Mouse (Mus musculus) adrenal gland, postnatal 4 days (tissue): ENCODE results near the gene Med14. TPM values are rescaled to one million over a fixed set of nuclear protein-coding genes. Genes with fewer than 3 reads are reported as not detected.

ENCODE experiments used
- DNase-seq, 2 experiments: peaks; one replicate each; pipeline ENCODE4 v3.0.0; 2021 to 2022; ENCODE audit warnings: low spot score in 2 of 2, mixed read lengths in 2 of 2
- long read RNA-seq, 2 experiments: library from polyadenylated mRNA; stranded (forward); transcript quantifications; one replicate each; pipeline ENCODE4 v2.0.0; 2021
- total RNA-seq, 2 experiments: library from RNA; stranded (reverse); gene quantifications; 2 replicates each; pipeline ENCODE4 v1.2.3; 2021

Gene Med14
- total RNA-seq: 10 to 100 TPM; 24.7 to 28.6 TPM
- long read RNA-seq, experiment 1, partial matches to known transcripts: 0 of 7 reads
- long read RNA-seq, experiment 1, other reads (novel, unspliced or antisense): 6 of 7 reads
- long read RNA-seq, experiment 2, partial matches to known transcripts: 4 of 20 reads
- long read RNA-seq, experiment 2, other reads (novel, unspliced or antisense): 16 of 20 reads

DNA sequence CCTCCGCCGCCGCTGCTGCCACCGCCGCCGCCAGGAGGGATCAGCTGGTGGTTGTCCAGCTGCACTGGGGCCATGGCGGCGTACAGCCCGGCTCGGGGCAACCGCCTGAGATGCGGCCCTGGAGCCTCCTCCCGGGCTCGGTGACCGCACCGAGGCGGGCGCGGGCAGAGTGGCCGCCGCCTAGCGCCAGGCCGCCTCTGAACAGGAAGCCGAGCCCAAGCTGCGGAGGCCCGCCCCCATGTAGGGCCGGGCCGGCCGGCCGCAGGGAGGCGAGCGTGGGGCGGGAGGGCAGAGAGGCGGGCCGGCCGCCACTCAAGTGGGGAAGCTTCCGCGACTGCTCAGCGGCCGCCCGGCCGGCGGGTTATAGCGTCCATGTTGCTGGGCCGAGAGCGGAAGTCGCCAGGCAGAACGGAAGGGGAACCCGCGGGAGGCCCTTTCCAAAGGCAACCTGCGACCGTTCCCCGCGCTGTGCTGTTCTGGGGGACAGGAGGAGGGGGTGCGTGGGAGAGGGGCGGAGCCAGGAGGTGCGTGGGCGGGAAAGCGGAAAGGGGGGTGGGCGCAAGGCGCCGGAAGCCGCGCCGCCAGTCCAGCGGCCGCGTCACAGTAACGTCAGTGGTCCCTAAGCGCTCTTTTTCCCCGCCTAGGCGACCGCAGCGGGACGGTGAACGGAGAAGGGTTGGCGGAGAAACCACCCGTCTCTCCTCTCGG, at the start of gene Med14:
Gene Med14 (minus strand): TSS at position 448 of the 708 bp plus-strand sequence.
- DNase-seq: peak; percentile 60 to 63

DNA sequence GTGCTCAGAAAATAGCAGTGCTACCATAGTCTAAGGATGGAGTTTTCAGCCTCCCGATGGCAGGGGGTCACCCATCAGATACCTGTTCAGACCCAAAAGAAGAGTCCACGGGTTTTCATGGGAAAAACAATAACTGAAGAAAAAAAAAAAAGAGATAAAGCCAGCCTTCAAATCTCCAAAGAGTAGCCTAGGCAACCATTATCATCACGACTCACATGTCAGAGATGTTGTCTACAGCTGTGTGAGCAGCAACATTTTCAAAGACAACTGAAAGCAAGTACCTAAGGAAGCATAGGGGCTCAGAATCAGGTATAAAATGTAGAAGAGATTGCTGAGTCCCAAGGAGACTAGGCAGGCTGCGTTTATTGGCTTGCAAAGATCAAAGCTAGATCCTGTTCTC, 38.7 kb upstream of the Med14 start:
- DNase-seq: no peak

DNA sequence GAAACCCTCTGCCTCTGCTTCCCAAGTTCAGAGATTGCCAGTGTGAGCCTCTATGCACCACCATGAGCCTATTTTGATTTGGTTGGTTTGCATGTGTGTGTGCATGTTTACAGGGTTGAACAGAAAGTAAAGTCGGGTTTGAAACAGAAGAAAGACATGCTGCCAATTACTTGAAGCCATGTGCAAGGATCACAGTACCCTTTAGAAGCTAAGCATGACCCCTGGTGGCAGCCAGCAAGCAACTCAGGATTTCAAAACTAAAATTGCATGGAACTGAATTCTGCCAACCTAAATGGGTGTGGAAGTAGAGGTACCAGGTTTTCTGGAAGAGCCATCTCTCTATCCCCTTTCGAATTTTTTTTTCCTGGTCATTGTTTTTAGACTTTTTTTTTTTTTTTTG, 33.0 kb upstream of the Med14 start:
- no peak for DNase-seq

DNA sequence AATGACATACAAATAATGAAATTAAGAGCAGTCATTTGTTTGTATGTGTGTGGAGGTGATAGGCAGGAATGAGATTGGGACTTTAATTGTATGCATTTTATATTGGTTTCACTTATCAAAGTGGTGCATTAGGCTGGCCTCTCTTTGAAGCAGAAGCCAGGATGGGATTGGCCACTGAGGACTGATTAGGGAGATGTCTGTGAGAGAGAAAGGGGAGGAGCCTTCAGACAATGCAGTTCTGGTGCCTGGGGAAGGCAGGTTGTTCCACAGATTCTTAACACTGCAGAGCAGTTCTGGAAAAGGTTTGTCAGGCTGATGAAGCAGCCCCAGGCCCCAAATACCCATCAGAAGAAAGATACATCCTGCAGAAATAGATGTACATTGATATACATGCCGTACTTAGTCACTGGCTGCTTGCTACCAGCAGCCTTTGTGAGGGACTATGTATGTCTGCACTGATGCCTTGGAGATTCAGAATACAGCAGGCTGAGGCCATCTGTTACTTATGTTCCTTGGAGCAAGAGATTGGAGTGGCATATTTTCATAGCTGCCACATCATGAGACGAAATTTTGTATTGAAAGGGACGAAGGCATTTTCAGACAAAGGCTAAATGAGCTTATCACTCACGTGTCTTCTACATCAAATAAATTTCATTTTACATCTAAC, 29.9 kb upstream of the Med14 start:
- no peak for DNase-seq

DNA sequence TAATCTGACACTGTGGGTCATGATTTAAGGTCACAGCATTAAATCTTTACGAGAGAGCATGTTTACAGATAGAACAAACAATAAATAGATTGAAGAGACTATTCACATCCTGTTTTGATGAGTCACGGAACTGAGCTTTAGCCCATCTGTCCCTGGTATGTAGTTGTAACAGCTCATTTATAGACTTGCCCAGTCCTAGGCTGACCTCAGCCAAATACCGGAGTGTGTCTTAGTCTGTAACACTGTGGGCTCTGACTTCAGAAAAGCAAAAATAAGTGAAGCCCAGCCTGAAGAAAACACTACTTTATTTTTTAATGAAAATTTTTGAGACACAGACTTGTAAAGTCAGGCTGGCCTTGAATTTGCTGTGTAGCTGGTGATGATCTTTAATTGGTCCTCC, 11.4 kb upstream of the Med14 start:
- no peak for DNase-seq

DNA sequence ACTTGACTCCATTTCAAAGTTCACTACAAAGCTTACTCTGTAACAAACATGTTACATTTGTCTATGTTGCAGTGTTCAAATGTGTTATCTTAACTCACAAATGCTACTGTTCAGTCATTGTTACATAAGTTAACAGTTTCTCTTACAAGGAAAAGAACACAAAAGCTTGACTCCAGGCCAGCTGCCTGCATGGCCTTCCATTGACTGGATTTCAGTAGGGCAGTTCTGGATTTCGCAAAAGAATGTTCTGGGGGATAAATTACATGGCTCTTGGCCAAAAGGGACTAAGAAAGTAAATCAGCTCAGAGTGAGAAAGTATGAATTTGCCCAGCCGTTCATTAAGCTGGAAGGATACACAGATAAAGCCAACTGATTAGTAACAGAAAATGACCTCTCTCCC, 9.7 kb upstream of the Med14 start:
- DNase-seq: no peak

DNA sequence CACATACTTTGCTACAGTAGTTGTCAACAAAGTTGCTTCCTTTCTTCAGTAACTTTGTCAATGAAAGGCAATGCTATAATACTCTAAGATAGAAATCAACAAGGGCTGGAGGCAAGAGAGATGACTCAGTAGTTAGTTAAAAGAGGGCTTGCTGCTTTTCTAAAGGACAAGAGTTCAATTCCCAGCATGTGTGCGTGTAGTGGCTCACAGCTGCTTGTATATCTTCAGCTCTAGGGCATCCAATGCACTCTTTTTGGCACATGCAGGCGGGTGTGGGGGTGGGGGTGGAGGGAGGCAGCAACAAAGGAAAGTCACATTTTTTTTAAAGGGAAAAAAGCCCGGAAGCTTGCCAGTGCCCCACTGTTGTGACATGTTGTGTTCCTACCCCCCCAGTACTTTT, 6.7 kb upstream of the Med14 start:
- no peak for DNase-seq

DNA sequence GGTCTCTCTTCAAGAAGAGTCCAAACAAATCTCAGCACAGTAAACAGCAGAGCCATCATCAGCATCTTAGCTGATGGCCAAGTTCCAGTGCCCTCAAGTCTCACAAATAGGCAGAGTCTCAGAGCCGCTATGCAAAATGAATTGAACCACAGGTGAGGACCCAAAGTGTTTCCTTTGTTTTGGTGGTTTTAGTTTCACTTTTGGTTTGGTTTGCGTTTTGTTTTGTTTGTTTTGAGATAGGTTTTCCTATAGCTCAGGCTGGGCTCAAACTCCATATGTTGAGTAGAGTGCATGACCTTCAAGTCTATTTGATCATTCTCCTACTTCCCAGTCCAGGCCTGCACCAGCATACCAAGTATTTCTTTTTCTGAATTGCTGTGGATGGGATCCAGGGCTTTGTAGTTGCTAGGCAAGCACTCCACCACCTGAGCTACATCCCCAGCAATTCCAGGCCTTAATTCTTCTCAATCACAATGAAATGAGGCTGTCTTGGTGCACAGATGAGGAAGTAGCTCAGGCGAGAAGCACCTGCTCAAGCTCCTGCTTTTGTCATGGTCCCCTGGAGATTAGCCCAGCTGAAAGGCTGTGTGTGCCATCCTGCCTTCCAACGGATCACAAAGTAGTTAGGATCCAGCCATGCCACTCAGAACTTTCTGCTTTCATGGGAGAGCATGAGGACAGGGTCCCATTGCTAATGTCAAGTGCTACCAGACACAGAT, 5.1 kb upstream of the Med14 start:
- no peak for DNase-seq

DNA sequence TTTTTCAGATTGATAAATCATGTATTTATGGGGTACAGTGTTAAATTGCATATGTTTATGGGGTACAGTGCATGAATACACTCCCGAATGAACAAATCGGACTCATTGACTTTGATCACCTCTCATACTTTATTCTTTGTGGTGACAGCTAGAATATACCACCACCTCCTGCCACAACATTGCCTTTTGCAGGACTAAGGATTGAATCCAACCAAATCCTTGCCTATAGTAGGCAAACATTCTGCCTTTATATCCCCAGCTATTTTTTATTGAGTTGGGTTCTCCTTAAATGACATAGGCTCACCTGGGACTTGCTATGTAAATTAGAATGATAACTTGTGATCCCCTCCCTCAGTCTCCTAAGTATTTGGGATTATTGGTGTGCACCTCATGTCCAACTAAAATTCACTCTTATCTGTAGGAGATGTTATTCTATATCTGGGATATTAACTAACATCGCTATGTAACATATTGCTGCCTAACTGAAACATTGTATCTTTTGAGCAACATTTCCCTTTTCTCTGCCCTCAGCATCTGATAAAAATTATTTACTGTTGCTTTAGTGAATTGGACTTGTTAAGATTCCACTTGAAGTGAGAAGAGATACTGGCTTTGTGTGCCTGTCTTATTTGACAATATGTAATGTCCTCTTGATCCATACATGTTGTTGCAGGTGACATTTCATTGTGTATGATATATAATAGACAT, 1.4 kb upstream of the Med14 start:
- no peak for DNase-seq

DNA sequence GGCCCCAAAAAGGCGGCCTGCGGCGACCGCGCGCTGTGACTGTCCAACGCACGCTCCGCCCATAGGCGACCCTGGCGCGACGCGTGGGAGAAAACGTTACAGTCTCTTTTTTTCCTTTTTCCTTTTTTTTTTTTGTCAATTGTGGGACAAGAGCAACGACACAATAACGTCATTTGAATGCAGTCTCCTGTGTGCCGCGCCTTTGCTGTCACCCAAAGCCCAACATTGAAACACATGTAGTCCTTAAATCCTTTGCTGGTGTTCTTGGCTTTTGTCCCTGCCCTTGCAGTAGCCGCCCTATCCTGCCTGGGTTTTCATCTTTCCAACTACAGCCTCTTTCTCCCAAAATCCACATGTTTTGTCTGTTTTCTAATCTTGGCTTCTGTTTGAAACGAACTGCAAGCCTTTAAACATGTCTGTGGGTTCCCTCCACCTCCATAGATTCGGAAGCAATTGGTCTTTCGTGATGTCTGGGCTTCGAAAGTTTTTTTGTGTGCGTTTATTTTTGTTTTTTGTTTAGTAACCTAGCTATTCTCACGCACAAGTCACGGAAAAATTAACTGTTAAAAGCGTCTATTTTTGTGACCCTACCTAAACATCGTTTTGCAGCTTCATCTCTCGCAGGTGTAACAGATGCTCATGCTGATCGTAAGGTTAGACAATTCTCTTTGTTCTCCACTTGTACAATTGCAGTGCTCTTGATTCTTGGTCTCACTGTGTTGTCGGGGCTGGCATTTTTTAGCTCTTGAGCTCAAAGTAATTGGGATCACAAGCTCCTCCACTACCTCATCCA, 657 bp upstream of the Med14 start:
- DNase-seq: no peak

DNA sequence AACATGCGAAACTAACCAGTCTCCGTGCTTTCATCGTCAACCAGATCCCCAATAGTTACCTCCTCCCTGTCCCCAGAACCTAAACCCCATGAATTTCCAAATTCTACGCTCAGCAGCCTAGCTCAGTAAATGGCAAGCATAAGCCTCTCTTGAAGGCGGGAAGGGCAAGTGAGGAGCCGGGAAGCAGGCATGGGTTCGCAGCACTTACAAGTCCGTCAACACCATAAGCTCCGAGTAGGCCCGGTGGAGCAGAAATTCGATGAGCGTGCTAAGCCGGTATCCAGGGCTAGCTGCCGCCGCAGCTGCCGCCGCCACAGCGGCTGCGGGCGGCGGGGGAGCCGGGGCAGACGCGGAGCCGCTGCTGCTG, 631 bp downstream of the Med14 start:
- DNase-seq: no peak

DNA sequence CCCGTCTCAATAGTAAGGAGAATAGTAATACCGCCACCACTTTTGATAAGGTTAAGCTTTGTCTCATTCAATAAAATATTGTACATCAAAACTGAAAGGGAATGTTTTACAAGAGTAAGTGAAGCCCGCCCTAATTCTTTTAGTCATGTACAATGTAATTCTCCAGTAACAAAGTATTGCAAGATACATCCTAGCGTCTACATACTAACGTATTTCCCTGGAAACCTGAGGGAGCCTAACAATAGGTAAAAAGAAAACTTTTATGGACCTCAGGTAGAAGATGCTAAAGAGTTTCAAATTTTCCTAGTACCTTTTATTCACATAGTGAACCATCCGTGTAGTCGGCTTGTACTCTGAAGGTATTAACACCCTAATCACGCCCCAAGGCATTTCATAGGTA, 1.4 kb downstream of the Med14 start:
- no peak for DNase-seq

DNA sequence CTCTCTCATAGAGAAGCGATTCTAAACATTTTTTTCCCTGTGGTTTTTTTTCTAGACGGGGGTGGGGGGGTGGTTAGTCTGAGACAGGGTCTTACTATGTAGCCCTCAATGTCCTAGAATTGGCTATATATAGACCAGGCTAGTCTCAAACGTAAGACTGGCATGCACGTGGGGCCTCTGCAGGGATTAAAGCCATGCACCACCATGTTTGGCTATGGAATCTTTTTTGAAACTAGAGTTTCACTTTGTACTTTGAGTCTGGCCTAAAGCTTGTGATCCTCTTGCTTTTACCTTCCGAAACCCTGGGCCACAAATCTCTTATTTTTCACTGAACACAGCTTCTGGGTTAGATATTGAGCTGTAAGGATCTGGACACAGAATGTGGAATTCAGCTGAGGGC, 2.2 kb downstream of the Med14 start:
- no peak for DNase-seq

DNA sequence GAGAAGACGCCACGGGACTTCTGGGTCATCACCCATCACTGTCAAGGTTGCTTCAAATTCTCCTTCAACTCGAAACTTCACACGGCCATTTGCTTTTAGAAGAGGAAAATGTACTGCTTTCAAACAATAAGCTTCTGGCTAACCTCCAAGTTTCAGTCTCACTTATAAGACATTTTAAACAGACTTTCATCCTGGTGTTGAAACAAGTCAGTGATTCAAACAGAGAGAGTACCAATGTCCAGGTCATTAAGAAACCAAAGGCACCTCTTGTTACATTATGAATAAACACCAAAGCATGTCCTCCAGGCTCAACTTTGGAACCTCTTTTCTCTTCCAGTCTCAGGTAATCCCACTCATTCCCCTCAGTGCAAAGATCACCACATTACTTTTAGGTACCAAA, 14.0 kb downstream of the Med14 start:
- no peak for DNase-seq

DNA sequence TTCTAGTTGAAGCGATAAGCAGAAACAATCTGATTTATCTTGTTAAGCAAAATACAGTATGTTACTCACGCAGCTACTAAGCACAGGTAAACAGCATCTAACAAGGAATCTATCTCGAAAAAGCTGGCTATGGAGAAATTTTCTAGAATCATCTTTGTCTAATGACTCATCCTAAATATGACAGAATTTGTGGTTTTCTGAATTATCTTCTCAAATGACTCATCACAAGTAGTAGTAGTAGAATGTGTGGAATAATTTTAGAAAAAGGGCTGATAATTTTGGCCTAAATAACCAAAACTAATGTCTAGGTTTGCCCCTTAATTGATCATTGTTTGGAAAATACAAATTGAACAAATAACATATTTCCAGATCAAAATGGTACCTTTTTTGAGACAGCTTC, 15.1 kb downstream of the Med14 start:
- DNase-seq: no peak

DNA sequence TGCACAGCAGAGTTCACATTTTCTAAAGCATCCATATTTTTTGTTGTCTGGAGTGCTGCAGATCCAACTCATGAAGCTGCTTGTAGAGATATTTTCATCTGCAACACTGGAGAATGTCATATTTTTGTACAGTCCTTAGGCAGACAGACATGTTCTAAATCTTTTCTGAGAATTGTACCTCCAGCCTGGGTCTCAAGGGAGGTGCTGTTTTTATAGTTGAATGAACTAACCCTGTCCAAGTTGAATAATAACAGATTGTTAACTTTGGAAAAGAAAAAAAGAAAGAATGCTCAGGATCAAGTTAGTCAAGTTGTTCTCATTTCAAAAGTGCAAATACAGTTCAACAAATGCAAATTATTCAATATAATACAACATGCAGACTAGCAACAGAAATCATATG, 21.5 kb downstream of the Med14 start:
- DNase-seq: no peak

DNA sequence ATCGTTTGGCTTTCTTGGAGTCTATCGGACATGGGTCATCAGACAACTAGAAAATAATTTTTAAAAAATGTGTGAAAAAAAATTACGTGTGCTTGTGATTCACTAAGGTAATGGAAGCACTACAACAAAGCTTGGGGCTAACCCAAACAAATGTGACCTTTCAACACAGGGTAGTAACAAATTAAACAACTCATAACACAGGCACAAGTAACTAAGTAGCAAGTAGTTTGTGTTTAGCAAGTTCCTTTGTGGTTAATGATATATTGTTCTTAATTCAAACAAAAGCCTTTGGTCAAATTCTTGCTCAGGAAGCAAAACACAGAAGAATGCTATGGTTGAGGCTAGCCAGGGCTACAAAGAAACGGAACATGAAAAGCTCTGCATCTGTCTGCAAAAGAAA, 45.8 kb downstream of the Med14 start:
- no peak for DNase-seq

DNA sequence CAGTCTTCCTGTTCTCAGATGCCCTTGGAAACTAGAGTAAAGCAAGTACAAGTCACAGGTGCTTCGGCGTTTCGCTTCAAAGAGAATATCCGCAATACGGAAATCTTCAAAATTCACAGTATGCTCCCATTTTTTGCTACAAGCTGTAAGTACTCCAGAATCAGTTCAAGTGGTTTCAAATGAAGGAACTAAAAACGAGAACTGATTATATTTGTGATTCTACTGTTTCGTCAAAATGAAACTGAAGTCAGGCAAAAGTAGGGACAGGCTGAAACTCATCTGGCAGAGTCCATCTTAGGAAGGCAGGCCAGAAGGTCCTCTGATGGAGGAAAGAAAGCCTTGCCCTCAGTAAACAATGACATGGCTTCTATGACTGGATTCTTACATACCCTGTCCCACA, 48.1 kb downstream of the Med14 start:
- DNase-seq: no peak

DNA sequence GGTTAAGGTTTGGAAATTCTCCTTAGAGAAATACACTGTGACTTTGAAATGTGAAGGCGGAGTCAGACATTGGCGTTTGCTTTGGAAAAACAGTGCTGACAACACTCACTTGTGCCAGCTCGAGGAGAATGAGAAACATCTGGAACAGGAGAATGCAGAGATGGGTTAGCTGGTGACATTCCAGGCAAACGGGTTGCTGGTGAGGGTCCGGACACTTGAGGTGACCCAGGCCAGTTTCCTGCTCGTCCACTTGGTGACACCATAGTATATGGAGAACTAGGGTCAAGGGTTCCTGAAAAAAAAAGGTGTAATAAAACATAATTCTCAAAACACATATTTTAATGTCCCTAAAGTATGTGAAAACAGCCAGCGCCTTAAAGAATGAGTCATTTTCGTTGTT, 75.0 kb downstream of the Med14 start:
- DNase-seq: no peak

DNA sequence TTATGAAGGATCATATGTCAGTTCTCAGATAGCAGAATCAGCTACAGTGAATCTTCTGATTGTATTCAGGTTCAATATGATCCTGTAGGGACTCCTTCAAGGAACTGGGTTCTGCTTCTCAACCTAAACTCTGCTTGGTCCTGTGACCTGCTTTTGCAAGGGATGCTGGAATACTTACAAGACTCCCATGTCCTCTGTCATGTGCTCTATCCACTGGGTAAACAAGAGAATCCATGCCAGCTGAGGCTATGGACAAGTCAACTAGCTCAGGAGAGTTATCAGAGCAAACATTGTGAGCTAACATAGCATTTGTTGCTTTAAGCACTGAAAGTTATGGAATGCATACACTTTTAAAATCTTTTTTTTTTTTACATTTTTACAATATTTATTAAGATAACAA, 75.8 kb downstream of the Med14 start:
- DNase-seq: no peak

DNA sequence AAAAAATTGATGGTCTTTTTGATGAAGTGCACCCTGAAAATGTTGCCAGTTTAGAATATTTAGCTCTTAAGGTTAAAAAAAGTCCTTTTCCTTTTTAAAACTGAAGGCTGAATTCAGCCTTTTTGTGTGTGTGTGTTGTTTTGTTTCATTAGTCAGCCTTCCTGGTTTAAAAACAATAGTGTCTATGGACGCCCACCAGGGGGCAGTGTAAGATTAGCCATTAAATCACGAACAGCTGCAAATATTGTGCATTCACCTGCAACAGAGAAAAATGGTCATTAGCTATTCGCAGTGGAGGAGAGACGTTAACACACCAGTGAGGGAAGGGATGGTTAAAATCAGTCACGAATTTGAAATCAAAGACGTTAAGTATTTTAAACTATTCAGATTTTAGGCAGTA, 84.5 kb downstream of the Med14 start:
- DNase-seq: peak in 1 of 2 experiments; percentile 28
